Mouse (Mus musculus) cortical plate, adult 2 months (tissue): ENCODE measurements around the gene Gm45716.

Source experiments
- CTCF ChIP-seq: fragments of 200-500 bp; IDR thresholded peaks from 2 replicates; pipeline ENCODE4 v1.5.1; 2011; ENCODE audit warnings: mild to moderate bottlenecking, control low read depth, low read length; ENCODE audit not compliant: insufficient read depth; ENCODE audit errors: extremely low read depth
- POLR2A ChIP-seq: fragments of 200-500 bp; IDR thresholded peaks from 2 replicates; pipeline ENCODE4 v1.6.1; 2011; ENCODE audit warnings: mild to moderate bottlenecking, low read length, control low read depth; ENCODE audit not compliant: insufficient read depth; ENCODE audit errors: extremely low read depth

DNA sequence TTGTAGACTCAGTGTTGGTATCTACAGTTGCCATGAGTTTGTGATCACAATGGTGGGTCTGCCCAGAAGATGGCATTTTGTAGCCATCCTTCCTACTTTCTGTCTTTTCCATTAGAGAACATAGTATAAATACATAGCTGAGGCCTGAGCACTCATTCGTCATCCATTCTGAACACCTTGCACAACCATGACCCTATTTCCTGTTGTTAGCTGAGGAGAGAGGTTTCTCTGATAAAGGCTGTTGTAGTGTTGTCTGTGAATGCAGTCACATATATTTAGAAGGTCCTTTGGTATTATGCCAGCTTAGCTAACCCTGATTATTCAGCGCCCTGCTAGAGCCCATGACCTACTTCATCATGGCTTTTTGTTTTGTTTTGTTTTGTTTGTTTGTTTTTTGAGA, 54.4 kb downstream of the Gm45716 start:
- TF ChIP-seq CTCF (no peak), POLR2A (no peak)
